Mouse (Mus musculus) monocyte, adult 2 months (primary cell): Measurements from ENCODE around the gene Gm13889.

Source experiments
- DNase-seq, 2 experiments: peaks; one replicate each; pipeline ENCODE4 v3.0.0; 2022; ENCODE audit warnings: low spot score in 2 of 2, low read depth in 1 of 2

Gm13889 gene

DNA sequence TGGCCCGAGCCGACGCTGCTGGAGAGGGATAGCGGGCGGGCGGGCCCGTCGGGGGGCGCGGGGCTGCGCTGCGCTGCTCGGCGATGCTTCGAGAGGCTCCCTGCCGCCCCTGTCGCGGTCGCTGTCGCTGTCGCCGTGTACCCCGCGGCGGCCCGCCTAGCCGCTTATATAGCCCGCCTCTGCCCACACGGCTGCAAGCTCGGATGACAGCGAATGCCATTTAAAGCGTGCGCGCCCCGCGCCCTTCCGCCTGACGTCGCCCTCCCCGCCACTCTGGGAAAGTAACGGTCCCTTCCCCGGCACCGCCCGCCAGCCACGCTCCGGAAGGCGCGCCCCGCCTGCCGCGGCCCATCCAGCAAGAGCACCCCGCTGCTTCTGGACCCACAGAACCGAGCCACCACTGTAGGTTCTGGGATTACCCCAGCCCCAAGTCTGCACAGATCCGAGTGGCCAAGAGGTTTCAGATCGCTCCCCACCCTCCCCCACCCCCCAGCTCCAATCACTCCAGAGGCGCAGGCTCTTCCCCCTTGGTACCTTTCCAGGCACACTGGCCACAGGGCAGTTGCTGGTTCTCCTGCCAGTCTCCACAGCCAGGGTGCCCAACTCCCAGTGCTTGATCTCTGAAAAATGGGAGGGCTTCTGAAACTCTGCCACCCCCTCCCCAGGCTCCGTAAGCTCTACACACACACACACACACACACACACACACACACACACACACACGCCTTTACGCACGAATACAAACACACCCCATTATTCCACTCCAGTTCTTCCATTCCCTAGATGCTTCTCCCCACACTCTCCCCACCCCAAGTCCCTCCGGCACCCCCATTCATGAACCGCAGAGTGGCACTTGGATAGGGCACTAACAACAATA, at the start of gene Gm13889:
TSS of gene Gm13889 (minus strand) at position 294 of the 877 bp plus-strand sequence.
- DNase-seq = no peak

DNA sequence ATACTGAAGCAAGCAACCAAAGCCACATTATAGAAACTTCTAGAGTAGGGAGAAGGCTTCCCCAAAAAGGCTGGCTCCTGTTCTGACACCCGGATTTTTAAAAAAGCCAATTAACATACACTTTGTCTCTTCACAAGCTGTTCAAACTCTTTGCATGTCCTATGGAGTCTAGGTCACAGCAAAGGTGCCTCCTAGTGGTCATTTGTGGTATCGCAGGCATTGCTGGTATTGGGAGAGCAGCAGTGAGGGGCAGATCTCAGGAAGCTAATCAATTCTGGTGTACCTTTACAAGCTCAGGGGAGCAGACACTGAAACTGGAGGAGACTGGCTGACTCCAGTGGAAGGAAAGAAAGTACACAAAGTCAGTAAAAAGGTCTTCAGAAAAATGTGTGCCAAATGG, 45.3 kb upstream of the Gm13889 start:
- peak; percentile 26 to 48 for DNase-seq

DNA sequence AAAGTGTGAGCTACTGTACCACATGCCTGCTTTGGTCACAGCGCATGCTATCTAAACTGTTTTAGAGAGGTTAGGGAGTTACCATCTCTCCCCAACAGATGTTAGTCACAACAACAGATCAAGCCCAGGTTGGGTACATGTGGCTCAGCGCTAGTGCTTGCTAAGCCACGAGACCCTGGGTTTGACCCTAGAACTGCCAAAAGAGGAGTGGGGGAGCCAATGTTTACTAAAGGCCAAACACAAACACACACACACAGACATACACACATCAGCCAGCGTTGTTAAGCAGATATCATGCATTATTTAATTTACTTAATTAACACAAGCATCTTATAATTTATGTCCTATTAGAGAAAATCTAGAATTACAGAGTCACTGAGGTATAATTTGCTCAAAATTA, 44.9 kb upstream of the Gm13889 start:
- no peak for DNase-seq

DNA sequence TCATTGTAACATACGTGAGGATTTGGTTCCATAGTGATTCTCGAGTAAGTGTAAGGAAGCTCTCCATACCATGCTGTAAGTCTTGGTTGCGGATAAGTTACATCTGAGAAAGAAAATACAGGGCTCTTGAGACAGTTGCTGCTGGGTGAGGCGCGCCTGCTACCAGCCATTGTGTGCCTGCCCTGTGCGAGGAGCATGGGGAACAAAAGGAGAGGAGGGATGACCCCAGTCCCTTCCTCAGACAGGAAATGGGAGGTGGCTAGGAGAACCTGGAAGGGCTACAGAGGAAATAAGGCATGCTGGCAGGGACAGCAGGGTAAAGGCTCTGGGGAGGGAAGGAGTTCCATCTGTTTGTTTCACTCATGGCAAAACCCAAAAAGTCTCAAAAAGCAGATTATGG, 44.4 kb upstream of the Gm13889 start:
- no peak for DNase-seq

DNA sequence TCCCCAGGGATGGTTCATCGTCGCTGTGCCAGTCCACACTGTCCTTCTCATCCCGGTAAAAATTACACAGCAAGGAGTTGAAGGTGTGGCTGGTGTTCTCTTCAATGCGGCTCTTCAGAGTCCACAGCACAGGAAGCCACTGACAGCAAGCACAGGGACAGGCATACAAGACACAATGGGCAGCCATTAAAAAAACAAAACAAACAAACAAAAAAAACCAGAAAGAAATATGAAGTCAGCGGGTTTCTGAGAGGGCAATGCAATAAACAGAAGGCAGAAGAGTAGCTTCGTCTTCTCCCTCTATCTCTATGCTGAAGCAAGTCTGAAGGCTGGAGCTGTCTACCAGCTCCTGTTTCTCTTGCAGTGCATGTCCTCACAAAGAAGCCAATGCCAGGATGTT, 39.3 kb upstream of the Gm13889 start, which contains the start of gene Gm27027:
TSS of gene Gm27027 (minus strand) at position 101 of the 400 bp plus-strand sequence.
- DNase-seq = no peak

DNA sequence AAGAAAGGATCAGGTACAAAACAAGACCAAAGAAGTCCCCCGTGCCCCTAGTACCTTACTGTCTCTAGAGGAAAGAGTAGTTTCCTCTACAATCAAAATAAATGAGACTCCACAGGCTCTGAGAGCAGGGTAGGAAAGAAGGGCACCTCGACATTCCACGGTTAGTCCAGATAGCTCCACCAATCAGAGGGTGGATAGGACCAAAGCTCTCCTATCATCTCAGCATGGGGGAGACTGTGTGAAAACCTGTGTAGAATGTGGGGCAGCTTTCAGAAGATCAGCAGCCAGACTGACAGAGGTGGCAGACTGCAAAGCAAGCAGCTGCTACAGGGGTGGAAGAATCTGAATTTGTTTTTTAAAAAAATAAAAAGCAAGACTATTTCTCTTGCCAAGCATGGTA, 35.8 kb upstream of the Gm13889 start:
- no peak for DNase-seq

DNA sequence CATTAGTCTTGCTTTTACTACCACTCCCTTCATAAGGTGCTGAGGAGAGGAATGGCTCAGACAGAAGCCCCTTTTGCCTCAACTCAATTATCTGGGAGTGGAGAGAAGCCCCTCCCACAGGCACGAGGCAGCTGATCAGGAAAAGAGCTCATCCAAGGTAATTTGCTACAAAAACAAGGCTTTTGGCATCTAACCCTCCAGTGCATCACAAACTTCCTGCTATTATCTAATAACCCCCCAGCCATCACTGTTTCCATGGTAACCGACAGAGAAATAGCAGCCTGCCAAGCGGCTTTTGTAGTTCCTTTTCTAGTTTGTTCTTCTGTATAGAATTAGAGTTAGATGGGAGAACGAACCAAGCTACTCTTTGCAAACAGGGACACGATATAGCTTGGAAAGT, 35.3 kb upstream of the Gm13889 start:
- DNase-seq = no peak

DNA sequence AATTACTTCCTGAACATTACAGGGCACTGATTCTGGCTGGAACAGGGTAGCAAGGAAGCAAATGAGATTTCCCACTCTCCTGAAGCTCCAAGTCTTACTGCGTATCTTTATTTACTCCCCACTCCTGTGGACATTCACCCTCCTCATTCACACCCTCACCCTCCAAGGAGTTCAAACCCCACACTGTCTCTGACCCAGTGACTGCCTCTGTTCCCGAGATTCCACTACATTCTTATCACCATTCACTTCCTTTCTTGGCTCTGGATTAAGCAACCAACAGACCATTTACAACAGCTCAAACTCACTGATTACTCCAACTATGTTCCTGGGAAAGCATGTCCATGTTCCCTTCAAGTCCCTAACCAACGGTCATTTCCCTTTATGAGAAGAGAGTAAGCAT, 34.3 kb upstream of the Gm13889 start:
- DNase-seq = no peak

DNA sequence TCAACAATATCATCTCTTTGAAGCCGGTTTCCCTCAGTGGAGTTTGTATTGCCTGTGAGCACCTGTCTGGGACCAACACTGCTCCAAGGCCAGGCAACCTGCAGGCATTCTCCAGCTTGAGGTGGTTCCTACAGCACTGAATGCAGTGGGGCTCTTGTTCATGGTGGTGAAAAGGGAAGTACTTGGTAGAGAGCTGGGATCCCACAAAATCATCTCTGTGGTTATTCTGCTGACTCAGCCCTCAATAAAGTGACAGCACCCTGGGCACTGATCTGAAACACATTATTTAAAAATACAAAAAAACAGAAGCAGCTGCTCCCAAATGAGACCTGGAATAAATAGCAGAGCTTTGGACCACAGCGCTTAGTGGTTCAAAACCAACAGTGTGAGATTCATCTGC, 31.4 kb upstream of the Gm13889 start:
- no peak for DNase-seq

DNA sequence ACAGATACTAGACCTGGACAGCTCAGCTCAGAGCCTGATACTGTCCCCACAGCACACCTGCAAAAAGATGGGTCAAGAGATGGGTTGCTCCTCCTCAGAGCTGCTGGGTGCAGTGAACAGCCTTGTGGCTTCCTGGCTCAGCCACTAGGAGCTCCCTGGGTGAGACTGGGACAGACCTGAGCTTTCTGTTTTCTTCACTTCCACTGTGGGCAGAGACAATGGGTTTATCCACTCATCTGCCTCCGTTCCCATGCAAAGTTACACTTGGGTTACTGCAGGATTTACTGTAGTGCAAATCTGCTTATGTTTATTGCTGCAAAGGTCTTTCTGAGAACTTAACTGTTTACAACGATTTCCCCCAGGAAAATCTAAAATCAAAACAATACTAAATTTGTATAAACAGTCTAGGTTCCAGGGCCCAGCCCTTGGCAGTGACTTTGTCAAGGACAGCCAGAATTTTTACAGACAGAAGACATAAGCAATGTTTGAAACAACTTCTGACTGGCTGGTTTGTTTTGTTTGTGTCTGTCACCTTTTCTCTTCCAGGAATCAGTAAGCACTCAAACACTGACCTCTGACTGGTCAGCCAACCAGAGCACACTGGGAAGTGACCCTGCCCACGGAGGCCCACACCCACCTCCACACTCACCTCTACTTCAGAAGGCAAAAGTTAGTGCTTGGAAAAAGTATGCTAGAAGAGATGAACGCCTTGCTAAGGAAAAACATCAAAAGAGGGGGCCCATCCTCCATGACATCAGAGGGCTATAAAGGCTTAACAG, 25.6 kb upstream of the Gm13889 start:
- no peak for DNase-seq

DNA sequence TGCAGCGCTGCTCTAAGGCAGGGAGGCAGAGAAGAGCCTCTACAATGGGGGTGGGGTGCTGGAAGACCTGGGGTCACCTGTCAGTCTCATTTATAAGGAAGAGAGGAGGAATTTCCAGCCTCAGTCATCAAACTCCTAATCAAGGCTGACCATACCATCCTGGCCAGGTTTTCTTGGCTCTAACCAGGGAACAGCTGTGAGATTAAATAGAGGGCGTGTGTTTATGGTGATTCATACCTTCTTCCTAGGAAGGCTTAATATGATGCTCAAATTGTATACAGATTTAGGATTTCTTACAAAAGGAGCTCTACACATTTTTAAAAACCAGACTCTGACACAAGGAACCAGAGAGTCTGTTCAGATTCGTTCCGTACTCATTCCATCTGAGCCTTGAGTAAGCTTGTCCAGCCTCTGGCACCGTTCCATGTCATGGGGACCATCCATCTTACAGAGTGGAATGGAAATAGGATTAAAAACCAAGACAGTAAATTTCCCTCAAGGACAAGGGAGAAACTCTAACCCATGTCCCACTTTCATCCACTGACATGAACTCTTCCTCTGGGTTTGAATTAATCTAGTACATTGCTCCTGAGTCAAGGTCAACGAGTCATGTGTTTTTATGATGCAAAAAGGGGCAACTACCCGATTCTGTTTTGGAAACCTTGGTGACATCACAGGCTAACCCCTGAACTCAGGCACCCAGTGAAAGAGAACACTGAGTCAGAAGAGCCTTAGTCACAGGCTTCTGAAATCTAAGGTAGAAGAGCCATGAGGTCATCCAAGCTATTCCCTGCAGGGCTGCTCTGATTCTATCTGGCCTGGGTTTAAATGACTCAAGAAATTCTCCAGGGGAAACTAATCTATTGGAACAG, 22.5 kb upstream of the Gm13889 start:
- DNase-seq = no peak

DNA sequence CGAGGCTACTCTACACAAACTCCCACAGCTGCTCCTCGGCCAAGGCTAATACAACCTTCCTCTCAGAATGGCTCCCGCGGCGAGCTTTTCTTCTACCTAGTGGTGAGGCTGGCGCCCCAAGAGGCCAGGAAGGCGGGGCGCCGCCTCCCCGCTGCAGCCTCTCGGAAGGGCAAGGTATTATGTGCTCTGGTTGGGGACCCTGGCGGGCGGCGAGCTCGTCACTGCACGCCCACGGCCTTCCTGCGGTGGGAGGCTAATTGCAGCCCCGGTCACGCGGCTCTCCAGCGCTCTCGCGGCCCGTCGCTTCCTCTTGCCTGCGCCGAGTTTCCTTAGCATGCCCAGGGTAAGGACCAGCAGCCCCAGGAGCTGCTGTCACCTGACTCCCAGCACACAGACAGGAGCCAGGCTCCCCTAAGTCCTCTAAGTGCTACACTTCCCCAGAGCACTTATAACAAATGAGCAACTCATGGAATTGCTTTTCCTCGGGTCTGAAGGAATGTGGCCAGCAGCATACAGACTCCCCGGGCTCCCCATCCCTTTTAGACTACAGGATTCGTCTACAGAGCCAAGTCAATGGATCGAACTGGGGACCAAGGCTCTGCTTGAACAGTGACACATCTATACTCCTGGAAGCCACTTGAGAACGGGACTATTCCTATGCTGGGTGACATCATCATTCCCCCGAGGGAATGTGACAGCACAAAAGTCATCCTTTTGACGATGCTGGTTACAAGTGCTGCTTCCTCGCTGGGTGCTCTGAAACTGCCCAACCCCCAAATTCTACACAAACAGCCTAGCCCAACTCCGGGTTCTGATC, 19.6 kb upstream of the Gm13889 start:
- DNase-seq = no peak

DNA sequence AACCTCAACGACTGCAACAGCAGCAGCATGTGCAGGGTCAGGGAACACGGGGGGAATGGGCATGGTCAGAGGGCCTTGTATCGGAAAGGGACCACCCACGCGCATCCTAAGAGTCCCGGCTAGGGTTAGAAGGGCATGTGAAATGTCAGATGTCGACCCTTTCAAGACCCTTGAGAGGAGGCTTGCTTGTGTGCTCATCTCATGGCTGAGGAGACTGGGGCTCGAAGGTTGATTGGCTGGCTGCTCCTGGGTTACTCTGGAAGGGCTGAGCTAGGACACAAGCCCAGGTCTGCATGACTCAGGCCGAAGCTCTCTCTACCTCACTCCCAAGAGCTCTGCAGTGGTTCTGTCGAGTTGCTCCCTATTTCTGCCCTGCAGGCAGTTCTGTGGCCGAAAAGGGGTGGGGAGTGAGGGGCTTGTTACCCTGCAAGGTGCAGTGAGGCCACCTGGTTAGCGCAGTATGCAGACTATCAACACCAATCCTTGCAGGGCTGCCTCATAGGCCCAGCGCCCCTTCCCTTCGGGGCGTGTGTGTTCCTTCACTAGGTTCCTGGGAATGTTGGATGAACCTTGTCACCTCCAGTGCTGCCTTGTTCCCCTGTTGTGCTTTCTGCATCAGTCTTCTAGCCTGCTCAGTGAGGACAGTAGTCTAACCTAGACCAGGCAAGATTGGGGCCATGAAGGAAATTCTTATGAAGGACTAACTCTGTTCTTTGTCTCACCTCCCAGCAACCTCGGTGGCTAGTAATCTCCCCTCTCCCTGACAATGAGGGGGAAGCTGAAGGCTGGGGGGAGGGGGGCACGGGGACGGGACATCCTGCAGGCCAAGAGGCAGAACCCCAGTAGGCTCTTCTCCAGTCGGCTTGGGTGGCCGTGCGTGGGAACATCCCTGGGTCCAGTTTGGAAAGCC, 18.8 kb upstream of the Gm13889 start:
- DNase-seq = no peak

DNA sequence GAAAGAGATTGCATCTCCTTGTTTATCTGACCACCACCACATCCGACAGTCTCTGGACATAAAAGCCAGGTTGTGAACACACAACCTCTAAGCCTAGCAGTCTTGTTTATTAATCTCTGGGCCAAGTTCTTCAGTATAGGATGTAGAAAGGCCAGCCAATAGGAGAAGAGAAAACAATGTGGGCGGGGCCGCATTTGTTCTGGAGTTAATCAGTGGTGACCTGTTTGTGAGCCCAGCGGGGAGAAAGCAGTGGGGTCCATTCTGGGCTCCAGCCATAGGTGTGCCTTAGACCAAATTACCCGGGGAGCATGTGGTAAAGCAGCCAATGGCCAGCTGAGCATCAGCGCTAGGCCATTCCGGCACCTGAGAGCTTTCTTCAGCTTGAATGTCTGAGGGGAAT, 18.0 kb upstream of the Gm13889 start:
- DNase-seq = no peak

DNA sequence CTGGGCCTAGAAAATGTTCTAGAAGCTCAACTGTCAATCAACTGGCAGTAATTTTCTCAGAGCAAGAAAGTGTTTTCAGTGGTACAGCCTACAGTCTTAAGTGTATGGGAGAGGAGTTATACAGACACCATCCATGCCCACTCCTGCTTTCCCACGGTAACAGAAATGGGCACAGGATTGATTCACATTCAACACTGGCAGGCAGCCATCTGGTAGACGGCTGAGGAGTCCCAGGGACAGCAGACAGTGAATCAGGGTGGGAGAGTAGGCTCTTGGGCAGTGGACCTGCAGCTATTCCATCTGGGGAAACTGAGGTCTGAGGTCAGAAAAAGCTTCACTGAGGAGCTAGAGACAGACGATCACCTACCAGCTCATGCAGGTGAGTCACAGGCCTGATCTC, 14.6 kb upstream of the Gm13889 start:
- DNase-seq = no peak

DNA sequence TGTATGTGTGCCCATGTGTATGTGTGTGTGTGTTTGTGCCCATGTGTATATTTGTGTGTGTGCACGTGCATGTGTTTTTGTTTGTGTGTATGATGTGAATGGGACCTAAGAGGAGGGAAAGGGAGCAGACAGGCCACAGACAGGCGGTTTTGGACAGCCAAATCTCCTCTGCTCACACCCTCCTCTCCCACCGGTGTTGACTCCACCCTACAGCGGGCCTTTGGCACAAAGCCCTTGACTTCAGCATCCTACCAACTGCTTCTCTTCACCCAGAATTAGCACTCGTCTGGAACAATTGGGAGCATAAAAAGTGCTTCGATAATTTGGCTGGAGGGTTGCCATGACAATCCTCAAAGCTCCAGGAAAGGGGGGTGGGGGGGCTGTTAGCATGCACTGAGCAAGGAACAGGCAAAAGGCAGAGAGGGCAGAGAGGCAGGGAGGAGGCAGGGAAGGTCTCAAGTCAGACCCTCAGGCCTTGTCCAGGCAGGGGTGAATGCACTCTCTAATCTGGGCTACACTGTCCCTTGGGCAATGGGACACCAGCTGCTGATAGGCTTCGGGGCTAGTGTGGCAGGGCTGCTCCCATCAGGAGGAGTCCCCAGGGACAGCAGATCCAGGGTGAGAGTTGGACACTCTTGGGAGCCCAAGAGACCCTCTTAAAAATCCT, 7.6 kb upstream of the Gm13889 start:
- no peak for DNase-seq

DNA sequence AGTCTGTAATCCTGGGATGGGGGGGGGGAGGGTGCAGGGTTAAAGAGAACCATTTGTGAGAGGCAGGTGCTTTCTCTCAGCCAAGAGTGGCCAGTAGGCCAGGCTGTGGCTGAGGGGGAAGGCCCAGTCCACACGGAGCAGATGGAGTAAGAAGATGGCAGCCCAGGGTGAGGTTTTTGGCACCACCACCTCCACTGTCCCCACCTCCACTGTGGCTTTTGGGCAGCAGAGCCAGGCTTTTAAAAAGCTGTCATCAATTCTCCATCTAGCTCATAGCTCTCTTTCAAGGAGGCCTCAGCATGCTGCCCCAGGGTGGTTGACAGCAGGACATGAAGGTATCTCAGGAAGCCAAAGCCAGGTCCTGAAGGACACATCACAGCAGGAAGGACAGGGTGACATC, 6.8 kb upstream of the Gm13889 start:
- no peak for DNase-seq

DNA sequence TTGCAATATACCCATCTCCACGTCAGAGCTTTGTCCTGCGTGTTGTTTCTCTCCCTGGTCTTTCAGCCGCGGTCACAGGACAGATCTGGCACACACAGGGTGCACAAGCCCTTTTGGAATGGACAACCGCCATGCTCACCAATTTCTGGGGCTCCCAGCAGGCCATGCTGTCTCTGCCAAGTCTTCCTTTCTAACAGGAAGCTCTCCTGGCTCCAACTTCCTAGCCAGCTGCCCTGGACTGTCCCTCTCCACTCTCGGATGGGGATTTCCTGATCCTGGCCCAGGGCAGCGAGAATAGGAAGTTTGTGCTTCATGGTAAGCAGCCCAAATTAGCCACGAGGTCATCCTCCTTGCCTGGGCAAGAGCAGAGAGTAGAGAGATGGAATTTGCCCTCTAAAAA, 4.7 kb upstream of the Gm13889 start:
- DNase-seq = no peak

DNA sequence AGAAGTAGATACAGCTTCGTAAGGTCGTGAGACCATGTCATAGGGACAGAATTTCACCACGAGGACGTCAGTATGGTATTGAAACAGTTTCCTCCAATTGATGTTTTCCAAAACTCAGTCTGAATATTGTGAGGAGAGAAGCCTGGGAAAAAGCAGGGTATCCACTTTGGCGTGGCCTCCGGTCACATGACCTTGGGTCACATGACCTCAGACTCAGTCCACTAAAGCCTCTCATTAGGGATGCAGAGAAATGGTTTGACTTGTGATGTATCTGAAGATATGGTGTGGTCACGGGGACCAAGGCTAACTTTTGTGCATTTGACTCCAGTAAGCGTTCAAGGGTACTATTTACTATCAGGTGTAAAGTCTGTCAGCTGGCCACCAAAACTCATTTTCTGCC, 2.3 kb upstream of the Gm13889 start:
- no peak for DNase-seq
